Mouse (Mus musculus): ENCODE data around the gene Add1.

Add1 gene

DNA sequence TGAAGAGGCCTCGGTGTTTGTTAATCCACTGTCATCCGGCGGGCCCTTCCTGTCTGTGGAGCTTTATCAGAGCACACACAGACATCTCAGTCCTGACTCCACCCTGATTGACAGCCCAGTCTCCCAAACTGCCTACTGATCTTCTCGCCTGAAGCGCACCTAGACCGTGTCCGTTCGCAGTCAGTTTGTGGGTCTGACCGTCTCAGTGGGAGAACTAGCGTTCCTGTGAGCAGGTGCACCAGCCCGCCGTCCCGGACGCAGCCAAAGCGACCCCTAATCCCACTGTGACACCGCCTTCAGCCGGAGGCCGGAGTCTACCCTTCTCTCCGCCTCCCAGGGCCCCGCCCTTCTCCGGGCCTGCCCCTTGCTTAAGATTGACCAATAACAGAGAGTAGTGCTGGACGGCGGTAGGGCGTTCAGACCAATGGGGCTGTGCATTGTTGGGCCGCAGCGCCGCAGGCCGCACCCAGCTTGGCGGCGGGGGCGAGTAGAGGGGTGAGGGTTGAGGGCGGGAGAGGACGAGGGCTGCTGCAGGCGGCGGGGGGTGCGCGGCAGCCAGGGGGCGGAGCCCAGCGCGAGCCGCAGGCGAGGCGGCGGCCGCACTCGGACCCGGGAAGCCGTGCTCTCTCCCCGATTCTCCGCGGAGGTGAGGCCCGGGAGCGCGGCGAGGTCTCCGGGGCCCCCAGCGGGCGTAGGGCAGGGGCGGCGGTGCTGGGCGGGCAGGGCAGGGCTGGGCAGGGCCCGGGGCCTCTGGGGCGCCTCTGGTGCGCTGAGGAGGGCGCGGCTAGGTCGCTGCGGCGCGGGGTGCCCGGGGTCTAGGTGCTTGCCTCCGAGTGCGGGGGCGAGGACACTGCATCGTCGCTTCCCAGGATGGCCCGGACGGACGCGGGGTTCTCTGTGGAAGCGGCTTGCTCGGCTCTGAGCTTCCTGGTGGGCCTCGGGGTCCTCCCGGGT lies at the start of gene Add1:
TSS of gene Add1 (plus strand) at position 397 of the 954 bp plus-strand sequence.
- DNase-seq: peak; percentile 97

DNA sequence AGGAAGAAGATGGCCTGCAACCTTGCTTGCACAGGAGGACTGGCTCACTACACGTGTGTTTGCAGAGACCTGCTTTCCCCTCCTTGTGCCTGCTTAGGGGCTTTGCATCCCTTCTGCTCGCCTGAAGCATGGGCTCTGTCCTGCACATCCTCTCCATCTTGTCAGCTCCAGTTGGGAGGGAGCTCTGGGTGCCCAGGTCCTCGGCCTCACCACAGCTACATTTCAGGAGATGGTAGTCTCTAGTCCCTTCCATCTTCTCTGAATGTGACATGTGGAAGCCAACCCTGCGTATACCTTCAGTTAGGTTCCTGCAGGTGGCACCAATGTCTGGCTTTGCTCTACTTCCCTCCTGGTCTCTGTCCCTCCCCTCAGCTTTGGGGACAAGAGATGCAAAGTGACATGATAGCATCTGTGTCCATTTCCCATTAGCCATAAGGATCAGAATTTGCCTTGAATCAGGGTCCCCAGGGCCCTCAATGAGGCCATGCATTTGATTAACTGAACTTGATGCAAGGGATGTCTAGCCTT lies 49.4 kb upstream of the Add1 start:
- no peak for DNase-seq

GRCm38 (mm10) chr5:34524511-34524910 lies 49.0 kb upstream of the Add1 start:
- DNase-seq: no peak

DNA sequence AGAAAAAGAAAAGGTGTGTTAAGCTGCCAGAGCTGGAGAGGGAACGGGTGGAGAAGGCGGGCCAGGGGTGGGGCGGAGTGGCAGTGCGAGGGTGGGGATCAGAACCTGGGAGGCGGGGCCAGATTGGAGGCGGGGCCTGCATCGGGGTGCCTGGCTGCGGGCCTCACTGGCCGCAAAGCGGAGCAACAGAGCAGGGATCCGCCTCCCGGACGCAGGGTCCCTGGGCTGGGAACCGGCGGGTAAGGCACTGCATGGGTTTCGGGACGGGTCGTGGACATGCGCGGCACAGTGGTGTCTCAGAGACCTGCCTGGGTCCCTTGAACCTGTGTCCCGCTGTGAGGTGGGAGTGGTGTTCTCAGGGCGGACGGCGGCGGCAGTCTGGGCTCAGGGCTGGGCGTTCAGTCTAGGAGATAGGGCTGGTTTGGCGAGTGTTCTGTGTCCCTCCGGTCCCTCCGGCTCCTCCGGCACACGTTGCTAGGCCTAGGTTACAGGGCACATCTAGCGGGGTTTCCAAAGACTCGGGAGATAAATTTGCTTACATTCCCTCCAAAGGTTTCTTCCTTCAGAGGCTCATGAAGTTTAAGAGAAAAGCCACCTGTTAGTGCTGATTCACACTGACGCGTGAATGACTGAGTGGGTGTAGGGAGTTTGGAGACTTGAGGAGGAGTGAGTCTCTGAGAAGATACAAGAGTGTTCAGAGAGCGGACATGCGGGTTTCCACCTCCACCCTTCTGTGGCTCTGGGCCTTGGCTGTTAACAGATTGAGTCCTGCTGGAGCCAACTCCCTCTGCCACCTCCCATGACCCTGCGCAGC lies 47.6 kb upstream of the Add1 start, which contains the start of gene Sh3bp2:
TSS of gene Sh3bp2 (plus strand) at position 176 of the 814 bp plus-strand sequence.
- DNase-seq: peak; percentile 97

DNA sequence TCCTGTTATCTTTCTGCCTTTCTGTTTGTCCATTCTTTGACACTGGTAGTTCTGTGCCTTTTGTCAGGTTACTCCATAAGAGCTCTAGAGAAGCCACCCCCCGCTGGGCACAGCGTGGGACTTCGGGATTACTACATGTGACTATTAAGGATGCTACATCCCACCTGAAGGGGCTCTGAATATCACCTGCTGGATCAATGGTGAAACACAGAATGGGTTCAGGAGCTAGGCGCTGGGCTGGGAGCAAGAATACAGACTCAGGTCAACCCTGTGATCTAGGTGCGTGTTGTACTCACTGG lies 47.0 kb upstream of the Add1 start:
- no peak for DNase-seq

GRCm38 (mm10) chr5:34527352-34527751 lies 46.1 kb upstream of the Add1 start:
- no peak for DNase-seq

DNA sequence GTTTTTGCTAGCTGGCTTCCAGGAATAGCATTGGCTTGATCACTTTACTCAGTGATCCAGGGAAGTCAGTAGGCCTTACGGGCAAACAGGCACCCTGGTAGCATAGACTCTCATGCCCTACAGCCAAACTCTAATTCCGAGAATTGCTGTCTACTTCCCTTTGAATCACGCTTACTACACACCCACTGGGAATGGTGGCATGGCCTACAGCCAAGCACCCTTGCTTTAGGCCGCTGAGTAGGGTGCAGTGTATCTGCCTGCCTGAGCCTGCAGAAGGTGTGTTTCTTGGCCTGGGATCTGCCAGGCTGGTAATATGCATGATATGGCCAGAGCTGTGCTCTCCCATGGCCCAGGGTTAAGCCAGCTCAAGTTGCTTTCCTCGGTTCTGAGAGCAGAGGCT lies 44.7 kb upstream of the Add1 start:
- peak; percentile 15 for DNase-seq

DNA sequence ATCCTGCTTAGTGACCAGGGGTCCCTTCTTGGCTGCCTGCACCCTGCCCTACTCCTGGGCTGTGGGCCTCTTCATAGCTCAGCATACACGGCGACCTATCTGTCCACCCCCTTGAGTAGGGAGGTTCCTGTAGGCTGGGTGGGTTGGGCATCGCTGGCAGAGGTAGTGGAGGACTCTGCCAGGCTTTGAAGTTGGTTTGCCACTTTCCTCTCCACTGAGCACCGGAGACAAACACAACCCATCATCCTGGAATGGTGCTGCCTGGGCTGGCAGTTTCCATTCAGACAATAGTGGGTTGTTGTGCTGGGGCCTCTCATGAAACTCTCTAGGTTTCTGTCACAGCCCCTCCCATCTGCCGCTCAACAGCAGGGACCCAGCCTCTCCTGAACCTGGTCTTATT lies 43.3 kb upstream of the Add1 start:
- DNase-seq: no peak

- peak; percentile 29 for DNase-seq
Measured at GRCm38 (mm10) chr5:34530687-34531086, 42.8 kb upstream of the Add1 start.

DNA sequence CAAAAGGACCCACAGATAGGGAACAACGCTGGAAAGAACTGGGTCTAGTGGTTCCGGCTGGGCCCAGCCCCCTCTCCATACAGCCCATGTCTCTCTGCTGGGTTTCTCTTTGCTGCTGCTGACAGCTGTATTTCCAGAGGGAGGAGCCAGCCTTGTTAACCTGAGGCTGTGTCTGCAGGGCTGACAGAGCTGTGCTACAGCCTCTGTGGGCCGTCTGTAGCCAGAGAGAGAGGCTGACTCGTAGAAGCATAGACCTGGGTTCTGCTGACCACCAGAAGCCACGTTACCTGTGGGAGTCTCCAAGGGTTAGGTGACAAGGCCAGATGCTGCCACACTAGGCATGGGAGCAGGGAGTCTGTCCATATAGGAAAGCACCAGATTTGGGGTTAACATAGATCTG lies 40.4 kb upstream of the Add1 start:
- DNase-seq: no peak

DNA sequence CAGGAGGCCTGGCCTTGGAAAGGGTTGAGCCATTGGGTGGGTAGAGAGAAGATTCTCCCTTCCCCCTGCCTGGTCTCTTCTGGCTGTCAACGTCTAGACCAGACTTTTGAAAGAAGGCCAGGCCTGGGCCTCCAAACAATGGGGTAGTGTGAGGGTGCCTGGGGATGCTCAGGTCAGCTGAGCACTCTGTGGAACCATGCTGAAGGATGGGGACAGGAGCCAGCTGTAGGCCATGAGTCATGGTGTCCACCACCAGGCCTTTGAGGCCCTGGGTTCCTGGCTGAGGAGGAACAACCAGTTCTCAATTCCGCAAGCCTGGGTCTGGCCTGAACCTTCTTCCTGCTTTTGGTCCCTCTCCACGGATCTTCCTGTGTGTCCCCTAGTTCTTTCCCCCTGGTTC lies 39.6 kb upstream of the Add1 start:
- DNase-seq: no peak

DNA sequence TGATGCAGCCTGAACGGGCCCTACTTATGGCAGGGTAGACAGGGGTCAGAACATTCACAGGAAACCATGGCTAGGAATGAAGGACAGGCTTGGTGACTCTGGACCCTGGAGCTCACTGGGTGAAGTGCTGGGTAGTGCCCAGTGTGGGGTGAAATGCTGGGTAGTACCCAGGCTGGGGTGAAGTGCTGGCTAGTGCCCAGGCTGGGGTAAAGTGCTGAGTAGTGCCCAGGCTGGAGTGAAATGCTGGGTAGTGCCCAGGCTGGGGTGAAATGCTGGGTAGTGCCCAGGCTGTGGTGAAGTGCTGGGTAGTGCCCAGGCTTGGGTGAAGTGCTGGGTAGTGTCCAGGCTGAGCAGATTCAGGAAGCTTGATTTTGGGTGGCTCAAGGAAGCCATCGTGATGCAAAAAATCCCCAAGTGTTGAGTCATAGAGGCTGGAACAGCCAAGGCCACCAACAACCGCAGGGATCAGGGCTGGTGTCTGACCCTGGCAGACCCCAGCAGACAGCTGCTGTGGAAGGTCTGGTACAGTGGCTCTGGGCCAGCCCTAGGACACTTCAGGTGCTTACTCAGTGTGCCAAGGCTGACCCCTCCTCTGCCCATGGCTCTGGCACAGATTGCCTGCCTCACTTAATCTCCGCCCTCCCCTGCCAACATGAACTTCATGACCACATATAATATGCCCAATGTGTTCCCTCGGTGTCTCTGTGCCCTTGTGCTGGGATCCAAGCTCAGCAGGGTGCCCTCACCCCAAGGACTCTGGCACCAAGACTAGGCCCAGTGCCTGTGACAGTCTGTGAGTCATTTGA lies 38.5 kb upstream of the Add1 start:
- no peak for DNase-seq

GRCm38 (mm10) chr5:34535831-34536230 lies 37.6 kb upstream of the Add1 start:
- no peak for DNase-seq

DNA sequence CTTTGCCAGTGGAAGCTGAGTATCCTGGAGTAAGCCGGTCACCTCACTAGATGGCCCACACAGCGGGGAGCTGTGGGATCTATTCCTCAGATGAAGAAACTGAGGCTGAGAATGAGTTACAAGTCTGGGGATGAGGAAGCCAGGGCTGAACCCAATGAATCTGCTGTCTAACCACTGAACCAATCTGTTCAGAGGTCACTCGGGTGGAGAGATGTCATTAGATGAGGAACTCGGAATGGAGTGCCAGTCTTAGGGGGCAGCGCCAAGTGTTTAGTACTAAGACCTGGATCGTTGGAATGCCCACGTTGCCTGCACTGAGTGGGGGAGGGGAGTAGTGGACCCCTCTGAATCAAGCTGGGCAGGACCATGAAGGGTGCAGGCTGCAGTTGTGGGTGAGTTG lies 35.4 kb upstream of the Add1 start:
- no peak for DNase-seq

DNA sequence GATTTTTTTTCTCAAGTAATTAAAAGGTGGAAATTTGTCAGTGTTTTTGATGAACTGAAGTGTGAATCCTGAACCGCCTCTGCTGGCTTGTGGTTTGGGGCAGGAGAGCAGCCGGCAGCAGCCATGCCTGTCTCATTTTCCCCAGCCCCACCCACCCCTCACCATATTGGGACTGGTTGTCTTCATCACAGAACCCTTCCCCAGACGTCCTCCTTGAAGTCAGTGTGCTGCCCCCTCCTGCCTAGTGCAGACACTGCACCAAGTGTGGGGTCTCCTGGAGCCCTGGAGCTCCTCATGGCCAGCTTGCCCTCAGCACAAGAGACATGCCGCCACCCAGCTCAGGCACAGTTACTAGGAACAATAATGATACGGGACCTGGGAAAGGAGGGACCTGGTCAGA lies 34.9 kb upstream of the Add1 start:
- no peak for DNase-seq

DNA sequence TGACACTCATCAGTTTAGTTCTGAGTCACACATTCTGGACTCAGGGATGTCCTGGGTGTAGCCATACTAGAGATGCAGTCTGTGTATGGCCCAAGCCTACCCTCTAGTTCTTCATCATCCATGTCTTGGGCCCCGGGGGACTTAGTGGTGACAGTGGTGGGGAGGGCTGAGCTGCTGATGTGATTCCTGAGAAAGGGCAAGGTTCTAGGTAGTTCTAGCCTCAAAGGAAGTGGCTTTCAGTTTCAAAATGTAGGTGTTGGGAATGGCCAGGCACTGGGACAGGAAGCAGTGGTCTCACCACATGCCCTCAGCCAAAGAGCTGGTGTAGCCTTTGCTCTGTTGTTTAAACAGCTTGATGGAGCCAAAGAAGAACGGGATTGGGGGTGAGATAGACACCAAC lies 34.3 kb upstream of the Add1 start:
- DNase-seq: no peak

DNA sequence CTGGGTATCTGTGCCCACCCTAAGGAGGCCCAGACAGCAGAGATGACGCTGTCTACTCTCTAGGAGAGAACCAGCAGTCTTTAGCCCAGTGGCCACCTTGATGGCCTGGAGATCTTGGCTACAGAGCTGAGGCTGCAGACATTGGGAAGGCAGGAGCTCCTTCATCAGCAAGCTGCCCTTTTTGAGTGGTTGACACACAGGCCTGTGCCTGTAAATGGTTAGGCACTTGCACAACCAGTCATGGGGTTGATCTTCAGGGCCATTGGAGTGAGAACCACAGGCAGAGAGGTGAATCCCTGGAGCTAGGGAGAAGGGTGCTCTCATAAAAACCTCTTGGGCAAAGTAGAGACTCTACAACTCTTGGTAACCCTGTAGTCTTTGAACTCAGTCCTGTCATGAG lies 31.3 kb upstream of the Add1 start:
- DNase-seq: no peak

GRCm38 (mm10) chr5:34543114-34543513 lies 30.4 kb upstream of the Add1 start:
- DNase-seq: no peak

GRCm38 (mm10) chr5:34547410-34547809 lies 26.1 kb upstream of the Add1 start:
- DNase-seq: peak; percentile 59

DNA sequence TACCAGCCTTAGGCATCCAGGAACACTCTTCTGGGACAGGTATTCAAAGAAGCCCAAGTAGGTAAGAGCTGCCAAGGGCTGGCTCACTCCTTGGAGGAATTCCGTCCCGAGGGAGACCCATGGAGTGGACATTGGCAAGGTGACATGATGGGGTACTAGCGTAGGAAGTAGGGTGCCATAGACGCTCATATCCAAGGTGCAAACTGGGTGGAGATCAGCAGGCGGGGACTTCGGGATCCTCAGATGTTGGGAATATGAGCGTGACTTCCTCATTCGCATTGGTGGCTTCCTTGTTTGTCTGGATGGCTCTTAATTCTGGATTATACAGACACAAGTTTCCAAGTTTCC lies 24.4 kb upstream of the Add1 start:
- DNase-seq: no peak

- peak; percentile 61 for DNase-seq
Measured at GRCm38 (mm10) chr5:34549483-34550221, 23.8 kb upstream of the Add1 start.

- DNase-seq: no peak
Measured at GRCm38 (mm10) chr5:34550251-34550650, 23.2 kb upstream of the Add1 start.

Data from kidney, postnatal 14 days (tissue).